Mouse (Mus musculus): ENCODE measurements around the gene Sorbs1.

- TF ChIP-seq CTCF (IDR thresholded peaks at IDR 0.05; ENCODE audit: low read depth) = no peak
- TF ChIP-seq EP300 (optimal IDR thresholded peaks at IDR 0.05) = no peak
Measured at GRCm38 (mm10) chr19:40536526-40536925, 22.9 kb upstream of the Sorbs1 start.

Measured in stomach, postnatal 0 days (tissue).